Comparison of ENCODE assay signal across 22 mouse cellular contexts in genomic region chr5:111158266-111158665, GRCm38 (mm10).
DNase-seq lines count a peak whose midpoint lies in the region; ATAC-seq and TF ChIP-seq lines count a peak whose summit lies in the region.
"Had no signal": no experiment of that assay in that cellular context is flagged by ENCODE, and none has a peak within 500 bp of the region (broad histone marks: within the 10 kb centered on the region; RNA-seq: fewer than 3 reads in every experiment).

No protein-coding gene starts in this region.

- peaks cover 37% of the 10 kb centered on the region for H3K4me1 ChIP-seq in forebrain, postnatal 0 days (ENCODE audit: insufficient read depth)
- H3K4me1 ChIP-seq in forebrain, embryonic 11.5 days (replicated peaks; ENCODE audit: control insufficient read depth, insufficient read depth, low read length) = peaks cover 19% of the 10 kb centered on the region
- H3K4me1 ChIP-seq in midbrain, embryonic 10.5 days = peaks cover 78% of the 10 kb centered on the region
- peaks cover 36% of the 10 kb centered on the region; the same call in 1 of the 2 replicates for H3K4me1 ChIP-seq in midbrain, postnatal 0 days (ENCODE audit: insufficient read depth, low read length)

- no peak for TF ChIP-seq CTCF in forebrain, postnatal 0 days (IDR thresholded peaks at IDR 0.05; ENCODE audit: low read depth)
- TF ChIP-seq CTCF in midbrain, postnatal 0 days (IDR thresholded peaks at IDR 0.05) = no peak

- no peaks in the 10 kb centered on the region for H3K9me3 ChIP-seq in forebrain, postnatal 0 days (ENCODE audit: low read length)
- H3K9me3 ChIP-seq in forebrain, embryonic 11.5 days (ENCODE audit: control insufficient read depth, low read length) = no peaks in the 10 kb centered on the region
- H3K9me3 ChIP-seq in midbrain, embryonic 10.5 days (replicated peaks) = no peaks in the 10 kb centered on the region
- no peaks in the 10 kb centered on the region for H3K9me3 ChIP-seq in midbrain, postnatal 0 days (ENCODE audit: low read length)
- H3K9me3 ChIP-seq: embryonic facial prominence, embryonic 12.5 days; embryonic facial prominence, embryonic 15.5 days; forebrain, embryonic 13.5 days; G1E; hindbrain, embryonic 12.5 days; hindbrain, embryonic 15.5 days had no signal

- no peak overlapping the region for H3K4me3 ChIP-seq in forebrain, postnatal 0 days (ENCODE audit: low read depth, low read length)
- no peak overlapping the region for H3K4me3 ChIP-seq in forebrain, embryonic 11.5 days (ENCODE audit: low read depth, low read length)
- no peak overlapping the region for H3K4me3 ChIP-seq in midbrain, embryonic 10.5 days
- no peak overlapping the region for H3K4me3 ChIP-seq in midbrain, postnatal 0 days (ENCODE audit: low read depth, low read length)
- H3K4me3 ChIP-seq: embryonic facial prominence, embryonic 12.5 days; embryonic facial prominence, embryonic 15.5 days; forebrain, embryonic 13.5 days; hindbrain, embryonic 12.5 days; hindbrain, embryonic 15.5 days had no signal

- peak; percentile 29 to 32 for DNase-seq in cerebellum, postnatal 14 days
- DNase-seq in cerebellum, adult 11-12 months = no peak
- peak; percentile 50 for DNase-seq in forebrain, postnatal 0 days
- DNase-seq in forebrain, embryonic 11.5 days (ENCODE audit: low spot score) = no peak
- DNase-seq in midbrain, embryonic 10.5 days (ENCODE audit: low spot score) = no peak
- no peak for DNase-seq in midbrain, postnatal 0 days (ENCODE audit: low spot score)
- DNase-seq: adrenal gland, postnatal 10 days; adrenal gland, postnatal 36 days; cerebellum, adult 9-10 months; gastrocnemius, postnatal 25 days; heart, adult 18-20 months; kidney, adult 2 months had no signal

- no peak for ATAC-seq in forebrain, postnatal 0 days
- ATAC-seq in forebrain, embryonic 11.5 days (replicated peaks; ENCODE audit: low FRiP score) = no peak
- ATAC-seq in midbrain, postnatal 0 days (ENCODE audit: low FRiP score) = no peak
- ATAC-seq: forebrain, embryonic 13.5 days; intestine, postnatal 0 days; Patski had no signal

- WGBS in forebrain, postnatal 0 days = 65% methylated on average over 9 of the region's 9 CpGs
- WGBS in forebrain, embryonic 11.5 days = 90% methylated on average over 9 of the region's 9 CpGs
- WGBS in midbrain, embryonic 10.5 days = 94% methylated on average over 9 of the region's 9 CpGs
- 88% methylated on average over 9 of the region's 9 CpGs for WGBS in midbrain, postnatal 0 days

- H3K9ac ChIP-seq in forebrain, postnatal 0 days = no peak overlapping the region
- no peak overlapping the region for H3K9ac ChIP-seq in forebrain, embryonic 11.5 days (ENCODE audit: low read length)
- no peak overlapping the region for H3K9ac ChIP-seq in midbrain, postnatal 0 days (replicated peaks; ENCODE audit: low read length, poor library complexity, severe bottlenecking)
- H3K9ac ChIP-seq: embryonic facial prominence, embryonic 12.5 days; embryonic facial prominence, embryonic 15.5 days; hindbrain, embryonic 12.5 days; hindbrain, embryonic 15.5 days had no signal

- no peaks in the 10 kb centered on the region for H3K36me3 ChIP-seq in forebrain, postnatal 0 days (ENCODE audit: insufficient read depth)
- no peaks in the 10 kb centered on the region for H3K36me3 ChIP-seq in forebrain, embryonic 11.5 days (ENCODE audit: control insufficient read depth, insufficient read depth, low read length)
- no peaks in the 10 kb centered on the region for H3K36me3 ChIP-seq in midbrain, embryonic 10.5 days
- H3K36me3 ChIP-seq in midbrain, postnatal 0 days (ENCODE audit: insufficient read depth, low read length) = no peaks in the 10 kb centered on the region
- H3K36me3 ChIP-seq: embryonic facial prominence, embryonic 12.5 days; embryonic facial prominence, embryonic 15.5 days; G1E; hindbrain, embryonic 12.5 days; hindbrain, embryonic 15.5 days had no signal

- no peaks in the 10 kb centered on the region for H3K27me3 ChIP-seq in forebrain, postnatal 0 days (ENCODE audit: insufficient read depth, low read length)
- no peaks in the 10 kb centered on the region for H3K27me3 ChIP-seq in forebrain, embryonic 11.5 days (ENCODE audit: control insufficient read depth, insufficient read depth, low read length)
- H3K27me3 ChIP-seq in midbrain, embryonic 10.5 days (ENCODE audit: low read depth, poor library complexity, severe bottlenecking) = peaks cover 3% of the 10 kb centered on the region; the same call in 1 of the 2 replicates
- no peaks in the 10 kb centered on the region for H3K27me3 ChIP-seq in midbrain, postnatal 0 days (ENCODE audit: insufficient read depth, low read length)
- H3K27me3 ChIP-seq: CH12.LX; embryonic facial prominence, embryonic 12.5 days; embryonic facial prominence, embryonic 15.5 days; forebrain, embryonic 13.5 days; hindbrain, embryonic 12.5 days; hindbrain, embryonic 15.5 days; Patski had no signal

- H3K27ac ChIP-seq in forebrain, postnatal 0 days (ENCODE audit: low read depth, low read length) = no peak overlapping the region
- no peak overlapping the region for H3K27ac ChIP-seq in forebrain, embryonic 11.5 days (ENCODE audit: low read depth, low read length)
- H3K27ac ChIP-seq in midbrain, embryonic 10.5 days (replicated peaks) = peak overlapping the region; percentile 81
- no peak overlapping the region for H3K27ac ChIP-seq in midbrain, postnatal 0 days (ENCODE audit: low read depth, low read length)
- H3K27ac ChIP-seq: embryonic facial prominence, embryonic 12.5 days; embryonic facial prominence, embryonic 15.5 days; forebrain, embryonic 13.5 days; hindbrain, embryonic 15.5 days had no signal

- no peak overlapping the region for H3K4me2 ChIP-seq in forebrain, postnatal 0 days (ENCODE audit: low read depth)
- no peak overlapping the region for H3K4me2 ChIP-seq in forebrain, embryonic 11.5 days (ENCODE audit: low read depth, low read length, severe bottlenecking)
- no peak overlapping the region for H3K4me2 ChIP-seq in midbrain, postnatal 0 days (ENCODE audit: low read depth, low read length, poor library complexity, severe bottlenecking)
- H3K4me2 ChIP-seq: embryonic facial prominence, embryonic 12.5 days; embryonic facial prominence, embryonic 15.5 days; forebrain, embryonic 13.5 days; heart, embryonic 11.5 days; hindbrain, embryonic 12.5 days; hindbrain, embryonic 15.5 days had no signal

Comparison
In these comparisons a context has a peak if more than half of its experiments do, and no peak if none do; other contexts are left out.
1. DNase-seq: peak in cerebellum, postnatal 14 days (2 of 2) and forebrain, postnatal 0 days (single experiment); none in cerebellum, adult 11-12 months (single experiment), forebrain, embryonic 11.5 days (single experiment), midbrain, embryonic 10.5 days (single experiment) and midbrain, postnatal 0 days (single experiment).